Mouse (Mus musculus) G1E (cell line): Measurements from ENCODE around the gene Arhgef1. TPM values are rescaled to one million over a fixed set of nuclear protein-coding genes. Genes with fewer than 3 reads are reported as not detected.

Experiments
- ATAC-seq: 2 replicates; pipeline ENCODE4 v1.8.0; 2016; ENCODE audit warnings: mild to moderate bottlenecking; ENCODE audit not compliant: insufficient number of reproducible peaks, poor library complexity, low FRiP score, severe bottlenecking; ENCODE audit errors: extremely low read depth
- DNase-seq: peaks from one replicate; pipeline ENCODE4 v3.0.0; 2012; ENCODE audit warnings: low spot score
- H3K27me3 ChIP-seq: 2 replicates; pipeline ENCODE4 v1.6.1; 2012; ENCODE audit warnings: mild to moderate bottlenecking, low read length, inconsistent platforms; ENCODE audit not compliant: insufficient read depth
- H3K36me3 ChIP-seq: replicated peaks from 2 replicates; pipeline ENCODE3; 2012; ENCODE audit warnings: mild to moderate bottlenecking, inconsistent platforms
- H3K4me1 ChIP-seq: 2 replicates; pipeline ENCODE4 v1.6.1; 2012; ENCODE audit warnings: low read depth, low read length, inconsistent platforms, mixed read lengths; ENCODE audit not compliant: insufficient read depth
- H3K4me3 ChIP-seq: 2 replicates; pipeline ENCODE4 v1.5.1; 2012; ENCODE audit warnings: low read depth, mild to moderate bottlenecking, inconsistent platforms, low read length, moderate library complexity, mixed read lengths
- H3K9me3 ChIP-seq: replicated peaks from 2 replicates; pipeline ENCODE4 v1.6.1; 2012; ENCODE audit warnings: inconsistent platforms
- CTCF ChIP-seq: IDR thresholded peaks from 2 replicates; pipeline ENCODE4 v1.5.1; 2012; ENCODE audit warnings: low read depth, low read length, inconsistent platforms, mixed read lengths
- GATA1 ChIP-seq: IDR thresholded peaks from 2 replicates; pipeline ENCODE4 v1.6.1; 2012; ENCODE audit warnings: borderline replicate concordance, low read length, inconsistent platforms, mixed read lengths
- GATA2 ChIP-seq: IDR thresholded peaks from 2 replicates; pipeline ENCODE4 v1.6.1; 2012; ENCODE audit warnings: low read depth, low read length, inconsistent platforms, borderline replicate concordance
- POLR2AphosphoS5 ChIP-seq: IDR thresholded peaks from 2 replicates; pipeline ENCODE4 v1.6.1; 2012; ENCODE audit warnings: low read depth, low read length, inconsistent platforms; ENCODE audit not compliant: insufficient replicate concordance
- TAL1 ChIP-seq: conservative IDR thresholded peaks from 2 replicates; pipeline ENCODE4 v1.6.1; 2012; ENCODE audit warnings: low read depth, low read length, inconsistent platforms, mixed read lengths
- polyA plus RNA-seq: library from polyadenylated mRNA; stranded (reverse); fragments of >175 nt; gene quantifications from 2 replicates; pipeline ENCODE4 v1.2.3, GENCODE M21; 2012
- total RNA-seq, 2 experiments: library from RNA; stranded (forward) in 1 of 2; stranded (reverse) in 1 of 2; fragments of 200-1000 nt in 1 of 2; fragments of >200 nt in 1 of 2; fragmentation: Nextera tagmentation in 1 of 2; gene quantifications; 2 replicates each; pipeline ENCODE4 v1.2.3; 2014 to 2017

Arhgef1 gene
- total and polyA plus RNA-seq, 3 experiments, result 48.2 to 371 (median 97.4) TPM

DNA sequence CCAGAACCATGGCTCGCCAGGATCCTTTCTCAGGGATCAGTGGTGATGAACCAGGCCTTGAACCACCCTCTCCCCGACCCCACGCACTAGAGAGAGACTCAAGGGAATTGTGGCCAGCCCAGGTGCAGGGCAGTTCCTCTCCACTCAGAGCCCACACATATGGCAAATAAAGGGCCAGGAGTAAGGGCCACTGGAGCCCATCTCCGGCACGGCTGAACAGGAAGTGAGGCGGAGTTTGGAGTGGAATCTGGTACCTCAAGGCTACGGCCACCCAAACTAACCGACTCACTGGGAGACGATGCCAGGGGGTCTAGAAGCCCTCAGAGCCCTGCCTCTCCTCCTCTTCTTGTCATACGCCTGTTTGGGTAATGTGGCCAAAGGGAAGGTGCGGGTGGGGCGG, 5.5 kb upstream of the Arhgef1 start, which contains the start of gene Cd79a:
Cd79a (plus strand) TSS at position 158 of the 400 bp plus-strand sequence.
- no peak for ATAC-seq
- no peaks in the 10 kb centered on the region for H3K36me3 ChIP-seq
- H3K27me3 ChIP-seq, result peaks cover 6% of the 10 kb centered on the region
- peaks cover 26% of the 10 kb centered on the region for H3K4me1 ChIP-seq
- no peak for TF ChIP-seq GATA2
- H3K4me3 ChIP-seq, result no peak within 1 kb of the TSS
- H3K9me3 ChIP-seq, result no peaks in the 10 kb centered on the region
- DNase-seq, result no peak

DNA sequence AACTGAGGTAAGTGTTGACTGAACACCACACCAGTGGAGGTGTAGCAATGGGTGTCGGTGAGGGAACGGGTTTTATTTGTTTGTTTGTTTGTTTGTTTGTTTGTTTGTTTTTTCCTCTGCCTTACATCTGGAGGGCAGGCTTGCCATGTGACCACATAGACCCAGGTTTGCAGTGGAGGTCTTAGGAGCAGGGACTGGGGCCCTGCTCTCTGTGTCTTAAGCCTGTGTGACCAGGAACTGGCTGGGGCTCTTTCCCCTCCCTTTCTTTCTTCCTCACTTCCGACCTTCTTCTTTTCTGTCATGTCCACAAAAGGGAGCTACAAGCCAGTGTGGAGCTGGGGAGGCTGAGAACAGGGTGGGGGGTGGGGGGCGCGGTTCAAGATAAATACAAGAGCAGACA, 4.8 kb upstream of the Arhgef1 start:
- H3K27me3 ChIP-seq, result peaks cover 6% of the 10 kb centered on the region
- DNase-seq (no peak), ATAC-seq (no peak)
- H3K4me1 ChIP-seq, result peaks cover 31% of the 10 kb centered on the region
- TF ChIP-seq CTCF (no peak), GATA2 (no peak), TAL1 (no peak), GATA1 (no peak), POLR2AphosphoS5 (no peak)
- no peak overlapping the region for H3K4me3 ChIP-seq
- no peaks in the 10 kb centered on the region for H3K36me3 ChIP-seq
- no peaks in the 10 kb centered on the region for H3K9me3 ChIP-seq

DNA sequence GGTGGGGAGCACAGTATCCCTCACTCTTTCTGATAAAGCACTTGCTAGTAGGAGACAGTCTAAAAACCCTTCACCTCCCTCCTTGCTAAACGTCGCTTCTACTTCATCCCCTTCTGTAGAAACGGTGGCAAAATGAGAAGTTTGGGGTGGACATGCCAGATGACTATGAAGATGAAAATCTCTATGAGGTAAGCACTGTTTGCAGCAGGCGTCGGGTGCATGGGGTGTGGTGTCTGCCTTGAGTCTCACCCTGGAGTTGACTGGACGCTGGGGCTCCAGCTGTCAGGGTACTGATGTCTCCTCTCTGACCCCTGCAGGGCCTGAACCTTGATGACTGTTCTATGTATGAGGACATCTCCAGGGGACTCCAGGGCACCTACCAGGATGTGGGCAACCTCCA, 1.6 kb upstream of the Arhgef1 start:
- TF ChIP-seq POLR2AphosphoS5, result no peak
- no peak for TF ChIP-seq TAL1
- no peak for TF ChIP-seq CTCF
- TF ChIP-seq GATA1, result no peak
- TF ChIP-seq GATA2, result no peak
- Histone ChIP-seq H3K4me3 (no peak overlapping the region), H3K4me1 (peaks cover 50% of the 10 kb centered on the region), H3K27me3 (peaks cover 6% of the 10 kb centered on the region), H3K36me3 (peaks cover 11% of the 10 kb centered on the region), H3K9me3 (no peaks in the 10 kb centered on the region)
- no peak for ATAC-seq
- DNase-seq, result no peak

DNA sequence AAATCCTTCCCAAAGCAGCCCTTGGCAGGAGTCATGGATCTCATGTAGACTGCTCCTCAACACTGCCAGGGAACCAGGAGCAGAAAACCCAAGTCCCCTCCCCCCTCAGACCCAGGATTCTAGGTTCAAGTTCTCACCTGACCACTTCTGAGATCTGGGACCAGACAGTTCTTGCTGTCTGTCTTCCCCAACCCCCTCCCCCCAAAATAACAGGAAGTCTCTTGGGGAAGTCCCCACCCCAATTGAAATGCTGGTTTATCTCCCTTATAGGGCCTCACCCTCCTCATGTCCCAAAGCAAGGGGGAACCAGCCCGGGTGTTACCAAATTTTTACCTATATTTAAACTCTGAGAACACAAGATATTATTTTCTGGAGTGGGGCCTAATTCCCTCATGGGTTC, 870 bp upstream of the Arhgef1 start:
- Histone ChIP-seq H3K4me3 (no peak overlapping the region), H3K4me1 (peaks cover 57% of the 10 kb centered on the region), H3K36me3 (peaks cover 19% of the 10 kb centered on the region), H3K9me3 (no peaks in the 10 kb centered on the region), H3K27me3 (peaks cover 6% of the 10 kb centered on the region)
- TF ChIP-seq TAL1, result no peak
- TF ChIP-seq GATA2, result no peak
- no peak for TF ChIP-seq CTCF
- no peak for TF ChIP-seq GATA1
- TF ChIP-seq POLR2AphosphoS5, result no peak
- DNase-seq, result no peak
- ATAC-seq, result no peak

DNA sequence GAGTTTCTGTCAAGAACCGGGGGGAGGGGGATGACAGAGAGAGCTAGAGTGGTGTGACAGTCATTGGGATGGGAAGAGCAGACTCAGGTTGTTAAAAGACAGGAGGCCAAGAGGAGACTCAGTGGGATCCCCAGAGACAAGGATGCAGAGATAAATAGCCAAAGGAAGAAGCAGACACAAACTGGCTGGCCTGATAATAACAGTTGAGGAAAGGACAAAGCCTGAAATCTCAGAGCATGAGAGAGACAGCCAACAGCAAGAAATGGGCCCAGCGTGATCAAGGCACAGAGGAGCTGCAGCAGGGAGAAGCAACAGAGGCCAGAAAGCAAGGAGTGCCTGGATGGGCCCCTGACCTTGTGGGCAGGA, 465 bp upstream of the Arhgef1 start:
- ATAC-seq (no peak), DNase-seq (no peak)
- no peaks in the 10 kb centered on the region for H3K9me3 ChIP-seq
- H3K4me1 ChIP-seq, result peaks cover 59% of the 10 kb centered on the region
- no peak for TF ChIP-seq GATA1
- TF ChIP-seq POLR2AphosphoS5, result no peak
- no peak for TF ChIP-seq TAL1
- TF ChIP-seq GATA2, result no peak
- TF ChIP-seq CTCF, result no peak
- H3K4me3 ChIP-seq, result peak overlapping the region; percentile 78; the same call in 1 of the 2 replicates
- peaks cover 5% of the 10 kb centered on the region for H3K27me3 ChIP-seq
- peaks cover 23% of the 10 kb centered on the region for H3K36me3 ChIP-seq

DNA sequence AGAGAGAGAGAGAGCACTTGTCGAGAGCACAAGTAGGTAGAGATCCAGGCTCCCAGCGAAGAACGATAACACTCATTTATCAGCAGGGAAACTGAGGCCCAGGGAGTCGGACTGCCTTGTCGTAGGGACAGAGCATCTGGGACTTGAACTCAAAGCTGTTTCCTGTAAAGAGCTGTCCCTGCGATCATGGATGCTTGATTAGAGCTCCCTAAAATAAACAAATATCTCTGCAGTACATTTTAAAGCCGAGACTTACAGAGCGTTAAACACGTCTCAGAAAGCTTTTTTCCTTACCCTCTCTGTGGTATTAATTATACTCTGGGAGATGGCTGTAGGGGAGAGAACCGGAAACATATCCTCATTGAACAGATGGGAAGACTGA, 723 bp downstream of the Arhgef1 start:
- ATAC-seq (no peak), DNase-seq (no peak)
- Histone ChIP-seq H3K27me3 (peaks cover 2% of the 10 kb centered on the region; the same call in 1 of the 2 replicates), H3K4me3 (peak overlapping the region; percentile 78), H3K9me3 (no peaks in the 10 kb centered on the region), H3K4me1 (peaks cover 64% of the 10 kb centered on the region), H3K36me3 (peaks cover 35% of the 10 kb centered on the region)
- TF ChIP-seq CTCF (no peak), GATA1 (no peak), TAL1 (no peak), GATA2 (no peak), POLR2AphosphoS5 (no peak)
